Mouse (Mus musculus) erythroblast, embryonic 14.5 days (primary cell): ENCODE measurements around the gene Kif2a.

Source experiments
- GATA1 ChIP-seq: IDR thresholded peaks from 2 replicates; pipeline ENCODE4 v1.6.1; 2012; ENCODE audit warnings: low read length, inconsistent platforms, mixed read lengths
- TAL1 ChIP-seq: IDR thresholded peaks from 3 replicates; pipeline ENCODE4 v1.6.1; 2012; ENCODE audit warnings: low read length, inconsistent platforms, mixed read lengths

DNA sequence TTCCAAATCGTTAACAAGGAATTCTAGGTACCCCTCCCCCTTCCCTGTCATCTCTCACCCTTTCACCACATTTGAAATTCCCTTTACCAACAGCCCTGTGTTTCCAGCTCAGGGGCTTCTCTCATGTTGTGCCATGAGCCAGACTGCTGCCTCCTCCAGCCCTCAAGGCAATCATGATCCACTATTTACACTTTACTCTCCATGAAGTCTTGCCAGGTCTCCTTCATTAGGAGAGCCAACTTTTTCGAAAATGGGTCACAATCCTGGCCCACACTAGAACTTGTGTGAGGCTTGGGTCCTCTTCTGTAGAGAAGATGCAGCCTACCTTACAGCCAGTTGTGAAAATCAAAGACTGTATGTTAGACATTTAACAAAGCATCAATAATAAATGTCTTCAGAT, 8.0 kb downstream of the Kif2a start:
- no peak for TF ChIP-seq GATA1
- no peak for TF ChIP-seq TAL1
